Mouse (Mus musculus) myocyte (in vitro differentiated cells): ENCODE results near the gene Spef1.

ENCODE experiments used
- CEBPB ChIP-seq: IDR thresholded peaks from 2 replicates; pipeline ENCODE4 v1.6.1; 2011; ENCODE audit warnings: mild to moderate bottlenecking, moderate library complexity; ENCODE audit not compliant: poor library complexity, insufficient read depth, severe bottlenecking
- E2F4 ChIP-seq: IDR thresholded peaks from one replicate; pipeline ENCODE4 v1.6.1; 2011; ENCODE audit warnings: mild to moderate bottlenecking, control low read depth, moderate library complexity; ENCODE audit not compliant: insufficient read depth
- MAX ChIP-seq: IDR thresholded peaks from one replicate; pipeline ENCODE4 v1.6.1; 2011; ENCODE audit warnings: low read depth, mild to moderate bottlenecking, control low read depth
- MYOD1 ChIP-seq, 3 experiments: IDR thresholded peaks; one replicate each; pipeline ENCODE4 v1.6.1; 2011; ENCODE audit warnings: control low read depth in 2 of 3, low read depth in 2 of 3, mild to moderate bottlenecking in 2 of 3, moderate library complexity in 1 of 3; ENCODE audit not compliant: insufficient read length in 2 of 3, control insufficient read depth in 1 of 3
- MYOG ChIP-seq, 3 experiments: IDR thresholded peaks; one replicate each; pipeline ENCODE4 v1.6.1; 2011; ENCODE audit warnings: control low read depth in 2 of 3, low read depth in 2 of 3, mild to moderate bottlenecking in 2 of 3; ENCODE audit not compliant: insufficient read length in 2 of 3, control insufficient read depth in 1 of 3, insufficient read depth in 1 of 3
- POLR2A ChIP-seq: IDR thresholded peaks from one replicate; pipeline ENCODE4 v1.6.1; 2011; ENCODE audit warnings: low read depth, mild to moderate bottlenecking, control low read depth, moderate library complexity; ENCODE audit not compliant: insufficient read length
- POLR2AphosphoS2 ChIP-seq: IDR thresholded peaks from one replicate; pipeline ENCODE4 v1.6.1; 2011; ENCODE audit warnings: low read depth, control low read depth; ENCODE audit not compliant: insufficient read length
- REST ChIP-seq: IDR thresholded peaks from one replicate; pipeline ENCODE4 v1.6.1; 2011; ENCODE audit warnings: mild to moderate bottlenecking, control low read depth, moderate library complexity; ENCODE audit not compliant: insufficient read depth, insufficient read length
- TCF3 ChIP-seq: IDR thresholded peaks from one replicate; pipeline ENCODE4 v1.6.1; 2011; ENCODE audit warnings: low read depth, control low read depth; ENCODE audit not compliant: insufficient read length
- USF1 ChIP-seq: IDR thresholded peaks from one replicate; pipeline ENCODE4 v1.6.1; 2011; ENCODE audit warnings: low read depth, mild to moderate bottlenecking, control low read depth, moderate library complexity

DNA sequence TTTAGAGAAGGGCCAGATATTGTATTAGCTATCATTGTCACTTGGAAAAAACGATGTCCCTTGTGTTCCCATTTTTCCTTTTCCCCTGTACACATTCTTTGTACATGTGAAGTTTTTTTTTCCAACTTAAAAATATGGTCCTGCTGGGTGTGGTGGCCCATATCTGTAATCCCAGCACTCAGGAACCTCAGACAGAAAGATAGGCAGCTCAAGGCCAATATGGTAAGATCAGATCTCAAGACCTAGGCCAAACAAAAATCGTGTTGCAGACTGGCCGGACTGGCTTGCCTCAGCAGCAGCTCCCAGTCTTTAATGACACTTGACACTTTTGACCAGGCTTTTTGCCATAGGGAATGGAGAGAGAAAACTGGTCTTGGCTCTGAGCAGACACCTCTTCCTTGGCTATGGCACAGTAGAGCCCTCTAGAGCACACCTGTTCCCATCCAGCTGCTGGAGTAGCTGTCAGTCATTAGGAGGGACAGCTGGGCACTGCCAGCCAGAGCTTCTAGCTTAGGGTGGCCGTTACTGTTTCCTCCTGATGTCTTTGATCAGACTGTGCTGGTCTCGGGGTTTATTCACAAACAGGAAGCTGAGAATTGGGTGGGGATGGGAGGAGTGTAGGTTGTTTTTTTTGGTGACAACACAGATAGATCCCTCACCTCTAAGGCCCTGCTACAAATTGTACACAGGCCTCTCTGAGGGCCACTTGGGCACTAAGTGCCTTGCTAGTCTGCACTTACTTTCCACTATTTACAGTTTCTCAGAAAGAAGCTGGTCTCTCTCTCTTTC lies 2.6 kb upstream of the Spef1 start:
- TF ChIP-seq CEBPB (no peak), MYOD1 (IDR thresholded peaks at IDR 0.05; ENCODE audit: control insufficient read depth in 1 of 3, insufficient read length in 2 of 3, low read depth in 2 of 3) (peak; percentile 94 to 100 (median 98)), MAX (no peak), POLR2A (no peak), POLR2AphosphoS2 (peak; percentile 46), E2F4 (no peak), MYOG (IDR thresholded peaks at IDR 0.05; ENCODE audit: control insufficient read depth in 1 of 3, insufficient read depth in 1 of 3, insufficient read length in 2 of 3, low read depth in 2 of 3) (peak; percentile 77 to 96 (median 94)), TCF3 (peak; percentile 87), USF1 (no peak), REST (no peak)
